Mouse (Mus musculus): ENCODE measurements around the gene Ipo9. TPM values are rescaled to one million over a fixed set of nuclear protein-coding genes. Genes with fewer than 3 reads are reported as not detected.
"Not testable (repeated sequence)": the region's sequence is repeated elsewhere in the genome, so short reads cannot be mapped to it uniquely, and the experiment has no call there.

Ipo9 gene
- polyA plus RNA-seq, 1 experiment from 2014 or later, result 154 TPM

DNA sequence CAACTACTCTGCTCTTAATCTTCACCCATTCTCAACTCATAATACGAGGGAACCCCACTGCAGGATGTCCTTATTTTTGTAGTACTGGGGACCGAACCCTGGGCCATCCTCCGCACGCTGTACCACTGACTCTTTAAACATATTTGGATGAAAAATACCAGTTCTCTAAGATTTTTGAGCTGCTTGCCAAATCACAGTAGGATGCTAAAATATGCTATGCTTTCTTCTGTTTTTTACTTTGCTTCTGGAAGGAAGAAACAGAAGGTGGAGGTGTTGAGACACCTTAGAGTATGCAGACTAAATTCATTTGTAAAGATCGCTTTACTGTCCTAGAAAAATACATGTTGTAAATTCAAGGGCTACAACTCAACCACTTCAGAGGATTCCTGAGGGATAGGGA is 46.1 kb downstream of the Ipo9 start:
- Histone ChIP-seq H3K4me1 (ENCODE audit: control insufficient read depth, insufficient read depth, low read length) (no peaks in the 10 kb centered on the region), H3K27ac (ENCODE audit: low read length) (no peak overlapping the region), H3K9ac (replicated peaks; ENCODE audit: low read depth, low read length) (no peak overlapping the region), H3K9me3 (ENCODE audit: control insufficient read depth, low read depth, low read length) (no peaks in the 10 kb centered on the region), H3K4me3 (ENCODE audit: low read depth, low read length) (no peak overlapping the region), H3K4me2 (replicated peaks; ENCODE audit: low read depth, low read length) (no peak overlapping the region), H3K36me3 (ENCODE audit: control insufficient read depth, insufficient read depth, low read length) (peaks cover 61% of the 10 kb centered on the region), H3K27me3 (ENCODE audit: control insufficient read depth, insufficient read depth, low read length) (no peaks in the 10 kb centered on the region)
- ATAC-seq (ENCODE audit: insufficient number of reproducible peaks, insufficient read depth, low FRiP score, low read depth), result no peak
- WGBS, result 98% methylated on average over 5 of the region's 5 CpGs

- H3K36me3 ChIP-seq (ENCODE audit: control insufficient read depth, insufficient read depth, low read length), result peaks cover 36% of the 10 kb centered on the region
- not testable (repeated sequence) for H3K9me3 ChIP-seq (ENCODE audit: control insufficient read depth, low read depth, low read length); H3K27ac ChIP-seq (ENCODE audit: low read length); H3K9ac ChIP-seq (replicated peaks; ENCODE audit: low read depth, low read length); ATAC-seq (ENCODE audit: insufficient number of reproducible peaks, insufficient read depth, low FRiP score, low read depth); H3K4me2 ChIP-seq (replicated peaks; ENCODE audit: low read depth, low read length); H3K4me1 ChIP-seq (ENCODE audit: control insufficient read depth, insufficient read depth, low read length); H3K27me3 ChIP-seq (ENCODE audit: control insufficient read depth, insufficient read depth, low read length); H3K4me3 ChIP-seq (ENCODE audit: low read depth, low read length)
- 55% methylated on average over 6 of the region's 6 CpGs for WGBS
Observed at GRCm38 (mm10) chr1:135381560-135381959, 48.7 kb downstream of the Ipo9 start.

GRCm38 (mm10) chr1:135380071-135380991 is 50.0 kb downstream of the Ipo9 start:
- WGBS, result 76% methylated on average over 15 of the region's 15 CpGs
- no peak overlapping the region for H3K27ac ChIP-seq (ENCODE audit: low read length)

DNA sequence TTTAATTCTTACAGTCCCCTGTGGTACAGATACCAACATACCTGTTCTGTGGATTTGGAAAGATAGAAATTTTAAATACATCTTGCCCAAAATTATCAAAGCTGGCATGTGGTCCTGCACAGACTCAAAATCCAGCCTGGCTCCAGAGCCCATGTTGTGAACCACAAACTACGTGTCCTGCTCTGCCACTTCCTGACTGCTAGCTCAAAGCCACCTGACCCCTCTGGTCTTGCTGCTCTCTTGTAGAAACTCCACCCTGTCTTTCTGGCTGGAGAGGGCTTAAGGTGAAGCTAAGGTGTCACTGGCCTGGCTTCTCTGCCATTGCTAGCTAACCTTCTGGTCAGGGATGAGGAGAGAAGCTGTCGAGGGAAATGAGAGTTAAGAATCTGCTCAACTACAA is 51.3 kb downstream of the Ipo9 start:
- ATAC-seq (ENCODE audit: insufficient number of reproducible peaks, insufficient read depth, low FRiP score, low read depth), result no peak
- Histone ChIP-seq H3K27ac (ENCODE audit: low read length) (no peak overlapping the region), H3K27me3 (ENCODE audit: control insufficient read depth, insufficient read depth, low read length) (no peaks in the 10 kb centered on the region), H3K9me3 (ENCODE audit: control insufficient read depth, low read depth, low read length) (no peaks in the 10 kb centered on the region), H3K4me2 (replicated peaks; ENCODE audit: low read depth, low read length) (no peak overlapping the region), H3K4me1 (ENCODE audit: control insufficient read depth, insufficient read depth, low read length) (peaks cover 7% of the 10 kb centered on the region; the same call in 1 of the 2 replicates), H3K9ac (replicated peaks; ENCODE audit: low read depth, low read length) (no peak overlapping the region), H3K4me3 (ENCODE audit: low read depth, low read length) (no peak overlapping the region), H3K36me3 (ENCODE audit: control insufficient read depth, insufficient read depth, low read length) (peaks cover 11% of the 10 kb centered on the region)
- 40% methylated on average over 2 of the region's 2 CpGs for WGBS

More at GRCm38 (mm10) chr1:135380071-135380991, 50.0 kb downstream of the Ipo9 start:
- Histone ChIP-seq H3K36me3 (ENCODE audit: control insufficient read depth, insufficient read depth, low read length) (peaks cover 24% of the 10 kb centered on the region), H3K9me3 (ENCODE audit: control insufficient read depth, low read depth, low read length) (no peaks in the 10 kb centered on the region), H3K4me3 (ENCODE audit: low read depth, low read length) (no peak overlapping the region), H3K4me1 (ENCODE audit: control insufficient read depth, insufficient read depth, low read length) (peaks cover 3% of the 10 kb centered on the region; the same call in 1 of the 2 replicates), H3K27me3 (ENCODE audit: control insufficient read depth, insufficient read depth, low read length) (no peaks in the 10 kb centered on the region), H3K4me2 (replicated peaks; ENCODE audit: low read depth, low read length) (no peak overlapping the region), H3K9ac (replicated peaks; ENCODE audit: low read depth, low read length) (no peak overlapping the region)
- no peak for ATAC-seq (ENCODE audit: insufficient number of reproducible peaks, insufficient read depth, low FRiP score, low read depth)

- no peak overlapping the region for H3K9ac ChIP-seq (replicated peaks; ENCODE audit: low read depth, low read length)
- H3K36me3 ChIP-seq (ENCODE audit: control insufficient read depth, insufficient read depth, low read length), result peaks cover 6% of the 10 kb centered on the region
- H3K27ac ChIP-seq (ENCODE audit: low read length), result no peak overlapping the region
- ATAC-seq (ENCODE audit: insufficient number of reproducible peaks, insufficient read depth, low FRiP score, low read depth), result no peak
- peaks cover 10% of the 10 kb centered on the region; the same call in 1 of the 2 replicates for H3K4me1 ChIP-seq (ENCODE audit: control insufficient read depth, insufficient read depth, low read length)
- H3K27me3 ChIP-seq (ENCODE audit: control insufficient read depth, insufficient read depth, low read length), result no peaks in the 10 kb centered on the region
- 55% methylated on average over 9 of the region's 9 CpGs for WGBS
- no peak overlapping the region for H3K4me2 ChIP-seq (replicated peaks; ENCODE audit: low read depth, low read length)
- no peaks in the 10 kb centered on the region for H3K9me3 ChIP-seq (ENCODE audit: control insufficient read depth, low read depth, low read length)
- H3K4me3 ChIP-seq (ENCODE audit: low read depth, low read length), result no peak overlapping the region
Observed at GRCm38 (mm10) chr1:135378576-135378975, 51.7 kb downstream of the Ipo9 start.

DNA sequence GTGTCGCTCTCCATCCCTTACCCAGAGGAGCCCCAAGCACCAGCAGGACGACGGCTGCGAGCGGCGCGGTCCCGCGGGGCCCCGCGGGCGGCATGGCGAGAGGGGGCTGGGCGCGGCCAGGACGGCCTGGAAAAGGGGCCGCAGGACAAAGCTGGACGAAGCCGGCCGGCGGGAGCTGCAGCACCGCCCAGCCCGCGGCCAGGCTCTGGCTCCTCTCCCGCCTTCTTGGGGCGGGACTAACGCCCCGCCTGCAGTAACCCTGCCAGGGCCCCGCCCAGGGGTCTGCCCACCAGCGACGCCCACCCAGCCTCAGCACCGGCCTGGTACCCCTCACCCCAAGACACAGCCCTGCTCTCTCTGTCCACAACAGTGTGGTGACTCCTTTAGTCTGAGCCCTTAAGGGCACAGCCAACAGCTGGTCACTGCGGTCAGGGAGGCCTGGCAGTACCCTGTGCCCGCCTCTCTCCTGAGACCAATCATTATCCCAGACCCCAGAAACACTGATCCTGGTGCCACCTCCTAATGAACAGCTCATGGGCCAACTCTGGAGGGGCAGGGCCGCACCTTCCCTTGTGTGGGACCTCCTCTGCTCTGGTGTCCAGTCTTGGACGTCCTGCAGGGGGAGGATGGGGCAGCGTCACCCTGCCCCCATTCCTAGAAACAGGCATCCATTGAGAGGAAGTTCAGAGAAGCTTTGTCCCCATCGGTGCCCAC is 55.3 kb downstream of the Ipo9 start, which contains the start of gene Shisa4:
Gene Shisa4 (minus strand): TSS at position 370 of the 714 bp plus-strand sequence.
- H3K9me3 ChIP-seq (ENCODE audit: control insufficient read depth, low read depth, low read length), result no peaks in the 10 kb centered on the region
- WGBS, result 3% methylated on average over 32 of the region's 38 CpGs
- H3K27ac ChIP-seq (ENCODE audit: low read length), result peak within 1 kb of the TSS; percentile 70; the same call in 1 of the 2 replicates
- no peaks in the 10 kb centered on the region for H3K27me3 ChIP-seq (ENCODE audit: control insufficient read depth, insufficient read depth, low read length)
- peaks cover 18% of the 10 kb centered on the region; the same call in 1 of the 2 replicates for H3K4me1 ChIP-seq (ENCODE audit: control insufficient read depth, insufficient read depth, low read length)
- H3K9ac ChIP-seq (replicated peaks; ENCODE audit: low read depth, low read length), result peak within 1 kb of the TSS; percentile 65
- no peaks in the 10 kb centered on the region for H3K36me3 ChIP-seq (ENCODE audit: control insufficient read depth, insufficient read depth, low read length)
- H3K4me2 ChIP-seq (replicated peaks; ENCODE audit: low read depth, low read length), result peak within 1 kb of the TSS; percentile 96
- H3K4me3 ChIP-seq (ENCODE audit: low read depth, low read length), result peak within 1 kb of the TSS; percentile 71
- peak; percentile 88 for ATAC-seq (ENCODE audit: insufficient number of reproducible peaks, insufficient read depth, low FRiP score, low read depth)

GRCm38 (mm10) chr1:135374175-135374867 is 56.0 kb downstream of the Ipo9 start:
- Histone ChIP-seq H3K9ac (replicated peaks; ENCODE audit: low read depth, low read length) (peak overlapping the region; percentile 65), H3K9me3 (ENCODE audit: control insufficient read depth, low read depth, low read length) (no peaks in the 10 kb centered on the region), H3K36me3 (ENCODE audit: control insufficient read depth, insufficient read depth, low read length) (no peaks in the 10 kb centered on the region), H3K4me3 (ENCODE audit: low read depth, low read length) (peak overlapping the region; percentile 71), H3K4me1 (ENCODE audit: control insufficient read depth, insufficient read depth, low read length) (peaks cover 18% of the 10 kb centered on the region; the same call in 1 of the 2 replicates), H3K27me3 (ENCODE audit: control insufficient read depth, insufficient read depth, low read length) (no peaks in the 10 kb centered on the region), H3K4me2 (replicated peaks; ENCODE audit: low read depth, low read length) (peak overlapping the region; percentile 96), H3K27ac (ENCODE audit: low read length) (peak overlapping the region; percentile 70; the same call in 1 of the 2 replicates)
- ATAC-seq (ENCODE audit: insufficient number of reproducible peaks, insufficient read depth, low FRiP score, low read depth), result no peak
- WGBS, result 2% methylated on average over 19 of the region's 19 CpGs

DNA sequence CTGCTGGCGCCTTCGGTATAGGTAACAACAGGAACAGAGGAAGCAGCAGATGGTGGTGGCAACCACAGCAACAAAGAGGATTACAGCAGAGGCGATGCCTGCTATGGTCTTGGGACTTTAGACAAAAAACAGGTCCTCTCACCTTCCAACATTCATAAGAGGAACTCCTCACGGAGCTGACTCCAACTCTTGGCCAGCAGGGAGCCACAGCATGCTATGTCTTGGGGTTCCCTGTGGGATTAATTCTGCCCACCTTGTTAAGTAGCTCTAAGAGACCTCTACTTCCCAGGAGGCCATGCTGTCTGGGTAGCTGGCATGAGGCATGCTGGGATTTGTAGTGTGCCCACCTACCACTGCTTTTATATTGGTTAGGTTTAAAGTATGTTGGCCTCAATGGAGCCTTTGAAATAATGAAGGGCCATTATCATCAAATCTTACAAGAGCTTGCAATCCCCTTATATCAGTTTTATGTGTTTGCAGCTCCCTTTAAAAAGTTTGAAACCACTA is 57.1 kb downstream of the Ipo9 start:
- ATAC-seq (ENCODE audit: insufficient number of reproducible peaks, insufficient read depth, low FRiP score, low read depth), result no peak
- Histone ChIP-seq H3K4me2 (replicated peaks; ENCODE audit: low read depth, low read length) (no peak overlapping the region; the same call in 1 of the 2 replicates), H3K9ac (replicated peaks; ENCODE audit: low read depth, low read length) (no peak overlapping the region), H3K9me3 (ENCODE audit: control insufficient read depth, low read depth, low read length) (no peaks in the 10 kb centered on the region), H3K27me3 (ENCODE audit: control insufficient read depth, insufficient read depth, low read length) (no peaks in the 10 kb centered on the region), H3K4me1 (ENCODE audit: control insufficient read depth, insufficient read depth, low read length) (peaks cover 22% of the 10 kb centered on the region; the same call in 1 of the 2 replicates), H3K27ac (ENCODE audit: low read length) (no peak overlapping the region), H3K4me3 (ENCODE audit: low read depth, low read length) (no peak overlapping the region), H3K36me3 (ENCODE audit: control insufficient read depth, insufficient read depth, low read length) (no peaks in the 10 kb centered on the region)
- 73% methylated on average over 4 of the region's 4 CpGs for WGBS

All from stomach, embryonic 14.5 days (tissue).